Mouse (Mus musculus) skeletal muscle tissue, adult 2 months (tissue): ENCODE results near the gene Rapgef5.

Experiments
- DNase-seq: peaks from one replicate; pipeline ENCODE4 v3.0.0-alpha.2; 2012; ENCODE audit warnings: low read depth, low spot score

The Rapgef5 gene

DNA sequence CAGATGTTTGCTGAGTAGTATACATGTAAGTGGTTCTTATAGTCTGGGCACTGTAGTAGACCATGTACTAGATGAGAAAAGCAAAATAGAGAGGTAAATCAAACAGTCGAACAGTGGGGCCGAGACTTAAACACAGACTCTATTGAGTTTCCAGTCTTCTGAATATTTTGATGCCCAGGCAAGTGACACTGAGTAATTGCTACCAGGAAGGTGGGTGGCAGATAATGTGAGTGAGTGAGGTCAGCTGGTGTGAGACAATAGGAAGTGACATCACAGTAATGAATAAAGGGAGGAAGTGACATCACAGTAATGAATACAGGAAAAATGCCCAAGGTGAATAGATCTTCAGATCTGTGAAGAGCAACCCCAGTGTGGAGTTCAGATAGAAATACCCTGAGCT, at the start of gene Rapgef5:
TSS of gene Rapgef5 (plus strand) at position 301 of the 400 bp plus-strand sequence.
- DNase-seq = no peak

DNA sequence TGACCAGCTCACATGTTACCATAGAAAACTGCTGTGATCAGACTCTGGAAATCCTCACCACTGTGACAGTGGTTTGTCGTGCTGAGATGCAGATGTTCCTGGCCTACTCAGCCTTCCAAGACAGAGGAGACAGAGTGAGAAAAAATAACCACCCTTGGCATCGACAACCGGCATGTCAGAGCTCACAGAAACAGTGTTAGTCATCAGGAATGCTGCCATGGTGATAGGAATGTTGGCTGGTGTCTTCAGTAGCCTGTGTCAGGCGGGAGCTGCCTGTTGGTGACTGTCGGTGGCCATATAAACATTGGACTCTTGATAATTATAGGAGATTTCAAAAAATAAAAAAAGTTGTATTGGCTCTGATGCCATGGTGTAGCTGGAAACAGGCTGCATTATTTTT, 48.0 kb upstream of the Rapgef5 start:
- DNase-seq = peak; percentile 62

DNA sequence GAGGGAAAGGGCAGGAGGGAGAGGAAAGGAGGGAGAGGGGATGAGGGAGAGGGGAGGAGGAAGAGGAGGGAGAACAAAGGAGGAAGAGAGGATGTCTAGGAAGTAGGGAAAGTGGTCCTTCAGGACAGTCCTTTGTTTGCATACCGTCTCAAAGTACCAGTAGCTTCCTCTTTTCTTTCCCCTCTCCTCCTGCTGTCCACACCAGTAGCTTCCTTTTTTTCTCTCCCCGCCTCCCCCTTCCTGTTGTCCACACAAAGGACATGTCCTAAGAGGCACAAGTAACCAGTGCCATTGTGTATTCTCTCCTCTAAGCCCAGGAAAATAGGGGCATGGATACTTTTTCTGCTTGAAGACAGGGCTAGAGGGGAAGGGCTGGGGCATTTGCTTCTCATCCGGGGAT, 37.3 kb upstream of the Rapgef5 start:
- DNase-seq = peak; percentile 16

DNA sequence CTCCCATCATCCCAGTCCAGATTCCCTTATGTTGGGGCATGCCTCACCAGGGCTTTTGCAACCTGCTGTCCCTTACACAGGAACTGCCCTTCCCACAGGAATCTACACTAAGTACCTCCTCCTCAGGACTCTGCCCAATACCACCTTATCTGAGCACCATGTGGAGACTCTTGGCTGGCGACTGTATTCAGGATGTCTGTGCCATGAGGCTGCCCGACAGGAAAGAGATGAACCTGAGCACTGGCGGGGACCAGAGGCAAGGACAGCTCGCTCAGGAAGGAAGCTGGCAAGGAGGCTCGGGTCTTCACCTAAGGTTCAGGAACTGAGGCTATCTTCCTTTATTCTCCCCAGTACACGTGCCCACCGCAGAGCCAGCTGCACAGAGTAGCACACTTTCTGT, 36.6 kb upstream of the Rapgef5 start:
- no peak for DNase-seq

DNA sequence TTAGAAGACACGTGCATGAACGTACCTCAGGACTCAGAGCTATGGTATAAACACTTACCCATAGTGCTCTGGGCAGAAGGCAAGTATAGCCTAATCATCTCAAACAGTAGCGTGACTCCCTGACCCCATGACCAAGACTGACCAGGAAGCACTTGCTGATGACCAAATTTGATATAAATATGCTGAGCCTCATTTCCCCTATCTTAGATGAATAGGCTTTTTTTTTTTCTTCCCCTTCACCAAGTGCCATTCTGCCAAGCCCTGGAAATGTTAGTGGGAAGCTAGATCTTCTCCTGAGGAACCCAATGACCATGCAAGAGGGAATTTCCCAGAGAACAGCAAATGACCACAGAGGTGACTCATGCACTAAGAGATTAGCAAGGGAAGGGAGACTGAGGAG, 35.3 kb upstream of the Rapgef5 start:
- DNase-seq = no peak

DNA sequence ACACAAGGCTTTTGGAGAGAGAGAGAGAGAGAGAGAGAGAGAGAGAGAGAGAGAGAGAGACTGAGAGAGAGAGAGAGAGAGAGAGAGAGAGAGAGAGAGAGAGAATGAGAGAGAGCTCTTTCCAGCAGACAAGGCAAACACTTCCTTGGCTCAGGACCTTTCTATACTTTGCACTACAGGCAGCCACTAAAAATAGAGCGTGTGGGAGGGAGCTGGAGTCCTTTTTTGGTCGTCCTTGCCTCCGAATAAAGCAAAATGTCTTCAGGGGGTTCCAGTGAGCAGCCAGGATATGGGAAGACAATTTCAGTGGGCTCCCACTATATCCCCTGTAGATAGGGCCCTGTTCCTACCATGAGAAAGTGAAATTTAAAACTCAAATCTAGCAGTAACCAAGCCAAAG, 33.6 kb upstream of the Rapgef5 start:
- no peak for DNase-seq

DNA sequence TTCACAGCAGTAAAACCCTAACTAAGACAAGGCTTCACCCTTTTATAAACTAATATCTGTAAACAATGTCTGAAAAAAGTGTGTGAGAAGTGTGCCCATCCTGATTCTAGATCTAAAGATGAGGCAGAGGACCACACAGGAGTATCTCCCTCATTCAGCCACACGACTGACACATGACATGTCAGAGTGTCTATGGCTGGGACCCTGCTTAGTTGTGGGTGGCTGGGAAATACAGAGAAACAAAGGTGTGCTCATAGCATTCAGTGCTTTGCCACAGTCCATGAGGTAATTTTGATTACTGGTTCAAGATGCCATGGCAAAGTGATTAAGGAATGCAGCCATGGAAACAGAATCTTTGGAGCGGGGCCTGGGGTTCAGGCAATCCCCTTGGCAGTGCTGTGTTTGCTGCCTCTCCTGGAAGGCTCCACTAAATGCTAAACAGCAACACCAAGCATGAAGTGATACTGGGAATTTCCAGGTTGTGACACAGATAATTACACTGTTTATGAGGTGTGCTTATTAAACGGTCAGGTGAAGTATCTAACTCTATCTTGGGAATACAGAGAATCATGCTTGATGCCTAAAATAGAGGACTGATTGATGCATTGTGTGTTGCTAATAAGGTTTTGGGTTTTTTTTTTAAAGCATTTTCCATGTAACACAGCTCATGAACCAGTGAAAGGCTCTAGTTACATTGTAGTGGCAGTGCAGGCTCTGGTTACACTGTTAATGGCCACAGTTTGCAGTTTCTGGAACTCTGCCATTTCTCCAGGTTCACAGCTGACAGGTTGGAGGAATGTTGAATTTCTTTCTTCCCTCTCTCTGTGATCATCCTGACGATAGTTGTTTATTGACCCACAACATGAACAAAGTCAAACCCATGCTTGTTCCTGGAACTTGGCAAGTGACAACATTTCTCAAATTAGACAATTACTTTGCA, 29.9 kb upstream of the Rapgef5 start:
- DNase-seq = no peak

DNA sequence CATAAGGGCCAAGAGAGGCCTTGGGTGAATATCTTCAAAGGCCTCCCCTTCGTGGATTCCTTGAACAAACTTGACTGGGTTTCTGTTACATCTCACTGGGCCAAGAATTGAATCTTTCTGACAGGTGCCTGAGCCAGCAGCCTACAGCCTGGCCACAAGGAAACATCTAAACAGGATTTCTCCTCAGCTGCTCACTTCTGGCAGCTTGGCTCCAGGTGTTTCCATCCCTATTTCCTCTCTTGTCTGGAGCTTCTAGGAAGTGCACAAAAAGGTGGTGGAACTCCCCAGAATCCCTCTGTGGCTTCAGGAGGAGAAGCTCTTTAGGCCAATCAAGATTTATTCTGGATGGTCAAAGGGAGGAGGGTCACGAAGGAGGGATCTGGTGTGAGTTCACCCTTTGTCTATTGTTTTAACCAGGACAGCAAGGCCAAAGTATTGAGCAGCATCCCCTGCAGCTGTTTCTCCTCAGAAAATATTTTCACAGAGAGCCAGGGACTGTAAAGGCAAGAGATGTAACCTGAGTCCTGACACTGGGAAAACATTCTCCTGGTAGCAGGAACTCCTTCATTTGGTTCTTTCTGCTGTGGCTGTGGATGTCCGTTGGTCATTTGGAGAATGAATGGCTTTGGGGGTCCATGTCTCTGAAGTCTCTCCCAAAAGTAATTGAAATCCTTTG, 19.6 kb upstream of the Rapgef5 start:
- no peak for DNase-seq

DNA sequence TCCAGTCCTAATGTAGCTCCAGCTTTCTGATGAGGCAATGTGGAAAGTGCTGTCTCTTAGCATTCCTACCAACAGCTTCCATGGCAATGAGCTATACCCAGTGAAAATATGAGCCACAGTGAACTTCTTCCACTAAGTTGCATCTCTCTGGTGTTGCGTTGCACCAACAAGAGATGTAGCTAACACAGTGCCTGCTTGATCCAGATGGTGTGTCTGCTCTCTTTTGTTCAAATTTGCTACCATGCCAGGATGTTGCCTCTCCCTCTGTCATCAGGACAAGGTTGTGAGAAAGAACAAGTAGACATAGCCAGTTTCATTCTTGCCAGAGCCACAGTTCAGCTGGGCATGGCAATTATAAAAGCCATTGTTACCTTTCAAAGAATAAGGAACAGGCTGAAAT, 18.9 kb upstream of the Rapgef5 start:
- no peak for DNase-seq

DNA sequence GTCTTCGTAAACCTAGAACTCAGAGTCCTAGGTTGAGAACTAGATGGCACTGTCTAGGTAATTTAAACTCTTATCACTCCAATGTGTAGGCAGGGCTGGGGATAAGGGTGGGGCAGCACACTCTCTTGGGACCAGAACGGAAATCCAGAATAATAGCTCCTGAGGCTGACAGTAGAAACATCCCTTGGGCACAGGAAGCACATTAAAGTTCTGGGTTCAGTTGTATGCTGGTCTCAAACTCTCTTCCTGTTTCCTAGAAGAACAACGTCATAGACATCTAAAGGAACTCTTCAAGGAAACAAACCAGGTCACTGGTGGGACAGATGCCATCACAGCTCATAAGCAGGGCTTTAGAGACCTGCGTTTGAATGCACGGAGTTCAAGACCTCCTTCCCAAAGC, 17.0 kb upstream of the Rapgef5 start:
- DNase-seq = no peak

DNA sequence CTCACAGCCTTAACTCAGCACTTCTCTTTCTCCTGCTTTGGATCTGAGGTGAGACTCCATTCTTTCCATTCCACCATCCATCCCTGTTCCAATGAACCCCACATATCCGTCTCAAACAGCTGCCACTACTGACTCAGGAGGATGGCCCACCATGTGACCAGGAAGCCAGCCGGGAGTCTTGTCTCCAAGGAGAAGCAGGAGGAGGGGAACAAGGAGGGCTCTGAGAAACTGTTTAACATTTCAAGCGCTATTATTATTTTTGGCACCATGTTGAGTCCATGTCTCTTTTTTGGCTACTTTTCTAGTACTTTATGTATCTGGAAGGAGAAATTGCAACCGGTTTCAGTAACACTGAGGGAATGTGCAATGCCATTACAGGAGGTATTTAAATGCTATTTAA, 15.1 kb upstream of the Rapgef5 start:
- DNase-seq = no peak

DNA sequence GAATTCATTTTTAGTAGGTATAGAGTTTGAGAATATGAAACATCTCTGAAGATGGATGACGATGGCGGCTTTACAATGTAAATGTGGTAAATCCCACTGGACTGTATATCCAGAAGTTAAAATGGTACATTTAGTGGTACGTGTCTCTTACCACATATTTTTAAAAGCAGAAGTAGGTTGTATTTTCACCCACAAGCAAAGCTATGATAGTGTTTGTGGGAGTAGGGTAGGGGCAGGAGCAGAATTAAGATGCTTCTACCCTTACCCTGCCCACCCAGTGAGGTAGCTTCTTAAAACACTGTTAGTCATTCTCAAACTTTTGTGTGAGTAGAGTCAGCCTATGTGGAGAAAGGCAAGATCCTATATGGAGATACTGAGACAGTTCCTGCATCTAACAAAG, 13.4 kb upstream of the Rapgef5 start:
- DNase-seq = no peak

DNA sequence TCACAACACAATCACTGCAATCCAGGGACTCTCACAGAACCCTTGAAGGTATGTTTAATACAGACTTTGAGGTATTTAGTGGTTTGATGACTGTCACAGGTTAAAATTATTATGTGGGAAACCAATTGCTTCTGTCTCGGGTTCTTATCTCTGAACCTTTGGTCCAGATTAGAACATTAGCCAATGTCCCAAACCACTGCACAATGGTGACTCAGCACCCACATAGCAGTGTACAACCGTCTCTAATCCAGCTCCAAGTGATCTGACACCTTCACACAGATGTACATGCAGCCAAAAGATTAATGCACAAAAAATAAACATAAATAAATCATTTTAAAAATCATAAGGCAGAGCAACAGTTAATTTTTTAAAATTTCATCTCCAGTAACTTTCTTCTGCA, 11.1 kb upstream of the Rapgef5 start:
- no peak for DNase-seq

DNA sequence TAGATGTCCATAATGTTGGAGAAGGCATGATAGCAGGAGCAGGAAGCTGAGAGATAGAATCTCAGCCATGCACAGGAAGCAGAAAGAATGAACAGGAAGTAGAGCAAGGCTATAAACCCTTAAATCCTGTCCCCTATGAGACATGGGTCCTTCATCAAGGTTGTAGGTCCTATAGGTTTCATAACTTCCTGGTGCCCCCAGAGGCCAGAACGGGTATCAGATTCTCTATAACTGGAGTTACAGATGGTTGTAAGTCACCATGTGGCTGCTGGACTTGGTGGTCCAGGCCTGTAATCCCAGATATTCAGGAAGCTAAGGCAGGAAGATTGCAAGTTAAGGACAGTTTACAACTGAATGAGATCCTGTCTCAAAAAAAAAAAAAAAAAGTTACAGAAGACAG, 8.5 kb upstream of the Rapgef5 start:
- DNase-seq = no peak

DNA sequence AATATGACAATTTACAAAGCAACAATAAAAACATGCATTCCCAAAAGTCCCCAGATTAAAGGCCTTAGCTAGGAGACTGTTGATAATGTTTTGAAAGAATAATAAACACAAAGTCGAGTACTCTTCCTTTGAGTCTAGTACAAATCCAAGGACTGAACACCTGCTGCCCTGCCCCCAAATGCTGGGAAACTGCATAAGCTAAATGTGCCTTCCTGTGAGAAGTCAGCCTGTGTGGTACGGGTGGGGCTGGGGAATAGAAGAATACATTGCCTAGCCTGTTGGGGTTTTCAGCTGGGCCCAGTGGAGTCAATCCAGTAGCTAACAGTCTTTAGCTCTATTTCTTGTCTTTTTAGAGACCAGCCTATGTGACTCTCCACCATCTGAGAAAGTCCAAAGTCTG, 6.4 kb upstream of the Rapgef5 start:
- no peak for DNase-seq

DNA sequence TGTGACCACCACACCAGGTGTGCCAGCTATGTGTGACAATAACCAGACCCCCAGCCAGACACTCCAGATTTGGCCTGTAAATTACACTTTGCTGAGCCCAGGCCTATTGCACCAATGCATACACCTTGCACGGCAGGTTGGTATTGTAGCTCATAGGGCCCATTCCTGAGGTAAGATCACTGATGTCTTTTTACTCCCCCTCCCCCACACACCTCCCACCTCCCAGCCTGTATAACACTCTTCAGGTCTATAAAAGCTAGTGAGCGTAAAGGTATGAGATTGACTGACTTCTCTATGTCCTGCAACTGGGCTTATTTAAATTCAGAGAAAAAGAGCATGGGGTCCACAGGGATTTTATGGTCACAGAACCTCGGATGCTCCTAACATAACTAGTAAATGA, 3.8 kb upstream of the Rapgef5 start:
- DNase-seq = no peak

DNA sequence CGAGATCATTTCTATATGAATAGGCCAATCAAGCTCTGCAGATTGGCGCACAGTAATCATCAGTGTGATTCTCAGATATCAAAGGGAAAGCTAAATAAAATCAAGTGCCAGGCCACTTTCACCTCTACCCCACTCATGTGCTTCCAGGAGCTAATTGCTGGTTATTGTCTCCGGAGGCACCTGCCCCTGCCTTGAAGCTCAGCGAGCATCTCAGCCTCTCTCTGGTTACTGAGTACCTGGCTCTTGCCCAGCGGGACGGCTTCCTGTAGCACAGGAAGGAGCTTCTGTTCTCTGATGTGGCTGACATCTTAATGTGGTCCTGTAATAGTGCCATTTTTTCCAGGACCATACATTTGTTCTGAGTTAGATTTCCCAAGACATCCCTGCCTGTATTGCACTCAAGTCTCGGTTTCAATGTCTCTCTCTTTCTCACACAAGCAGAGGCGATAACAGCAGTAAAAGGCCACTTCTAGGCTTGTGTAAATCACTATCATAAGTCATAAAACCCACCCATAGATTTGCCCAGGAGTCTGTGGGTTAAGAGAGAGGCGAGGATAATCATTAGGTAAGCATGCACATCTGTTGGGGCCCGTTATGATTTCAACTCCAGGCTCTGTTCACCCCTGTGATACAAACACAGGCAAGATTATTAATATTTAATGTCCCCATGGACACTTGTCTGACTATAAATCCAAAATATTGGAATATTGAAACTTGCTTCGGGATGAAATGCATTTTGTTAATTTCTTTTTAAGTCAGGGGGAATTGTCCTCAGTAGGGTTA, 2.9 kb upstream of the Rapgef5 start:
- DNase-seq = no peak

DNA sequence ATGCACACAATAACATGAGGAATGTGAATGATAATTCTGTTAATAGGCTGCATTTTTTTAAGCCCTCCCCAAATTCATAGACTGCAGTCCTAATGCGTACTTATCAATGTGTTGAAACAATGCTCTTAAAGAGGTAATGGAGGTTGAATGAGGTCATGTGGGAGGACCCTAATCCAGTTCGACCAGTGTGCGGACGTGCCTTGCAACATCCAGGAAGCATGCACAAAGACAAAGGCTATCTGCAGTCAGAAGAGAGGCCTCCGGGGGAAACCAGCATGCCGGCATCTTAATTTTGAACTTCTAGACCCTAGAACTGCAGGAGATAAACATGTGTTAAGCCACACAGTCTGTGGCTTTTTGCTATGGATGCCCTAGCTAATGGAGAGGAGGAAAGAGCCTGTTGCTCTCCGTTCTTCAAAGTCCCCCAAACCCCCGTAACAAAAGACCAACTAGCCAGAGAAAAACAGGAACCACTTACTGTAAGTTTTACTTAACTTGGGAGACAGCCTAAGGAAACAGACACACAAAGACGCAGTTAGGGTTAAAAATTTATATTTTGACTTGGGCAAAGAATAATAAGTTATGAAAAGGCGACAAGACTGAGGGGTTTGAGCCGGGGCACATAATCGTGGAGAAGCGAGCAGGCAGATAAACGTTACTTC, 1.1 kb downstream of the Rapgef5 start:
- no peak for DNase-seq

DNA sequence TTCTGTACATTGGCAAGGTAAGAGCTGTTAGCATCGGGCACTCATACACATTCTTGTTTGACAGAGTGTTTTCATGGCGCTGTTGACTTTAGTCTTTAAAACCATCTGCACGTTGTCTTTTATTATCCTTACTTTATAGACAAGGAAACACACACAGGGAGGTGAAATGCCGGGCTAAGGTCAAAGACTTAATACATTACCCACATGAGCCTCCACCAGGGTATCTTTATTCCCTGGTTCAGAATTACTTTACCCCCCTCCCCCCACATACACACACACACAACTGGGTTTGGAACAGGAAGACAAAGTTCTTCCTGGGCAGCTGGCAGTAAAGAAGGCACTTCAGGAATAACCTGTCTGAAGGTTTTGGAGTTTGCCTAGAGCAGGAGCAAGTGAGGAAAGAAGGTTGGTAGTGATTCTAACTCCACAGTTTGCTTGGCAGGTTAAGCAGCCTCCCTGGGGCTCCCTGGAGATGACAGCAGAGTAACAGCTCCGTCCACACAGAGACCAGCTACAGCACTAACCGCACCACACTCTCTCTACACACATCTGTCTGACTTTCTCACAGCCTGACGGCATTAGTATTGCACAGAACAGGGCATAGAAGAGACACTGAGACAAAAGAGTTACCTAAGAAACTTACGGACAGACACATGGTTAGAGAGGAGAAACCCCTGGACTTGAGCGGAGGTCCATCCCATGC, 8.2 kb downstream of the Rapgef5 start:
- no peak for DNase-seq

DNA sequence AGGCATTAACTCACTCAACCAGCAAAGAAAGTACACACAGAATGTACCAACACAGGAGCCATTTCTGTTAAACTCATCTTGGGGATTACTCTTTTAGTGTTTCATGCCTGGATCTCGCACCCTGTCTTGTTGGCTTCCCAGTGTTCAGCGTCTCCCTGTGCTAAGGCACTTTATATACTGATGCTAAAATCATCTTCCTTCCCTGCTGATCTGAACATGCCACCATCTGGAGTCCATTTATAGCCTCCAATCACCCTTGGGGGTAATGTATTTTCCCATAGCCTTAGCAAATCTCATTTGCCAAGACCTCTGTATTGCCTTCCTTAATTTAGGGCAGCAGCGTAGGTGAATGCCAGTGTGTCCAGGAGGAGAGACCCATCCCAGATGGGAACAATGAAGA, 11.6 kb downstream of the Rapgef5 start:
- no peak for DNase-seq

DNA sequence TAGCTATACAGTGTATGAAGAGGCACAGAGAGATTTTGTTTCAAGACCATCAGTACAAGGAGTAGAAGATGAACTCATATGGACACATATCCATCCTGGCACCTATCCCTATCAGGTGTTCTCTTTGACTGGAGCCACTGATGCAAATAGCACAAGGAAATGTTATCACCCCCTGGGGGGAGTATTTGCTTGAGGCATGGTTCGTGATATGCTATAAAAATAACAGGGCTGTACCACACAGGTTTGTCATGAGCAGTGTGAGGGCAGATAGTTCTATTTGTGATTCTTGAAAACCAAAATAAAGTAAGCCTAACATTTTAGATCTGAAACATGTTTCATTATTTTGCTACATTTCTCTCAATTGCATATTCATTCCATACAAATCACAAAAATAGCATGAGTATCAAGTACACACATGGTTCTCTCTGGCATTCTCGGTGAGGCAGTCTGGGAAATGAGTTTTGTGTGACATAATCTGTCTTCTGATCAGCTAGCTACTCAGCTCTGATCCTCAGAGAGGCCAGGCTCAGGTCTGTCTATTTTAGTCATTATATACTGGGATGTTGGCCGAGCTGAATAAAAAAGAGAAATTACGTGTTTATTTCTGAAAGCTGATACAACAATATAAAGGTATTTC, 12.3 kb downstream of the Rapgef5 start:
- DNase-seq = no peak
